Mouse (Mus musculus) telencephalon, adult 2 months (tissue): ENCODE results near the gene Ldhd.

Experiments
- DNase-seq: peaks from one replicate; pipeline ENCODE4 v3.0.0-alpha.2; 2011; ENCODE audit warnings: low read depth, low spot score

Gene Ldhd

GRCm38 (mm10) chr8:111627923-111628322 is 2.3 kb downstream of the Ldhd start:
- no peak for DNase-seq

GRCm38 (mm10) chr8:111626933-111627332 is 3.2 kb downstream of the Ldhd start:
- no peak for DNase-seq

- no peak for DNase-seq
Measured at GRCm38 (mm10) chr8:111626528-111626820, 3.7 kb downstream of the Ldhd start.

- DNase-seq = no peak
Measured at GRCm38 (mm10) chr8:111625694-111626527, 4.3 kb downstream of the Ldhd start.

GRCm38 (mm10) chr8:111624853-111625221 is 5.3 kb downstream of the Ldhd start:
- no peak for DNase-seq

GRCm38 (mm10) chr8:111624081-111624852 is 5.9 kb downstream of the Ldhd start:
- no peak for DNase-seq

GRCm38 (mm10) chr8:111622553-111622952 is 7.6 kb downstream of the Ldhd start:
- DNase-seq = no peak

- DNase-seq = no peak
Measured at GRCm38 (mm10) chr8:111622104-111622503, 8.1 kb downstream of the Ldhd start.

GRCm38 (mm10) chr8:111619936-111620335 is 10.2 kb downstream of the Ldhd start:
- no peak for DNase-seq

GRCm38 (mm10) chr8:111618273-111618672 is 11.9 kb downstream of the Ldhd start:
- DNase-seq = no peak

- no peak for DNase-seq
Measured at GRCm38 (mm10) chr8:111617812-111618211, 12.4 kb downstream of the Ldhd start.

GRCm38 (mm10) chr8:111614786-111615701 is 15.1 kb downstream of the Ldhd start:
- no peak for DNase-seq

GRCm38 (mm10) chr8:111613181-111613580 is 17.0 kb downstream of the Ldhd start:
- DNase-seq = no peak

GRCm38 (mm10) chr8:111607414-111607813 is 22.8 kb downstream of the Ldhd start:
- DNase-seq = no peak

- no peak for DNase-seq
Measured at GRCm38 (mm10) chr8:111606961-111607360, 23.2 kb downstream of the Ldhd start.

GRCm38 (mm10) chr8:111604986-111605385 is 25.2 kb downstream of the Ldhd start:
- DNase-seq = no peak

- peak; percentile 31 for DNase-seq
Measured at GRCm38 (mm10) chr8:111602050-111602449, 28.1 kb downstream of the Ldhd start.

GRCm38 (mm10) chr8:111599707-111600444 is 30.3 kb downstream of the Ldhd start:
- DNase-seq = no peak

- no peak for DNase-seq
Measured at GRCm38 (mm10) chr8:111597310-111597709, 32.9 kb downstream of the Ldhd start.

GRCm38 (mm10) chr8:111596485-111596821 is 33.7 kb downstream of the Ldhd start:
- DNase-seq = no peak

- peak; percentile 12 for DNase-seq
Measured at GRCm38 (mm10) chr8:111595712-111596484, 34.3 kb downstream of the Ldhd start.
